Mouse (Mus musculus) activated CD4-positive, CD25-positive, alpha-beta regulatory T cell (primary cell): ENCODE results near the gene Bpifb4. TPM values are rescaled to one million over a fixed set of nuclear protein-coding genes. Genes with fewer than 3 reads are reported as not detected.

Experiments used
- polyA plus RNA-seq, 2 experiments: library from polyadenylated mRNA; unstranded; fragments of 100-300 nt; shearing (Covaris generic); gene quantifications; one replicate each; pipeline ENCODE4 v1.2.1; 2017

Bpifb4 gene
- not detected for polyA plus RNA-seq

DNA sequence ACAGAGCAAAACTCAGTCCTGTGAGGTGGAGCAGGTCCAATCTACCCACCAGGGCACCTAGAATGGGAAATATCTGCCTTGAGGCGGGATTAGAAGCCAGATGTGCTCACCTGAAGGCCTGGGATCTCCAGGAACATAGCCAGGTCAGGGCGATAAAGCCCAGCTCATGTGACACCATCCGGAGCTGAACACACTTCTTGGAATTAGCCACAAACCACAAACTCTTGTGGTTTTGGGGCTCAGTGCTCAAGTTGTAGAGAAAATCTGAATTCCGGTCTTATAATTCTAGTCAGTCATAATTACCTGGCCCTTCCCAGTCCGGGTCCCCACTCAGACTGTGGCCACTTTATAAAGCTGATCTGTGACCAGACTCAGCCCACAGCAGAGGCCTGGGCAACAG, at the start of gene Bpifb4:
Gene Bpifb4 (plus strand): TSS at position 370 of the 400 bp plus-strand sequence.

DNA sequence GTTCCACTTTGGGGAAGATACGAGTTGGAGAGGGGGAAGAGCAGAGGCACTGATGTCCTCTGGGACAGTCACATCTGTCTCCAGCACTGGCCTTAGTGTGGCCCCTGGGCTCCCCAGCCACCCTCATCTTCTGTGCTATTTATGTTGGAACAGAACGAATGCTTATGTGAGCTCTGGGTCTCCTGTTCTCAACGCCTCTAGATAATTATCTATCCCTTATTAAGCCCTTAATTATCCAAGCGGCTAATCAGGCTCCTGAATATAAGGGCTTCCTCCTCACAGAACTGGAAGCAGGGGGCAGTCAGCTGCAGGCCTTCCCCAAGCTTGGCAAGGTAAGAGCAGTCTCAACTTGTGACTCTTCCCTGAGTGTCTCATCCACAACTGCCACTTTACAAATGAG, 37.9 kb upstream of the Bpifb4 start, which contains the start of gene Bpifb6:
Gene Bpifb6 (plus strand): TSS at position 301 of the 400 bp plus-strand sequence.

DNA sequence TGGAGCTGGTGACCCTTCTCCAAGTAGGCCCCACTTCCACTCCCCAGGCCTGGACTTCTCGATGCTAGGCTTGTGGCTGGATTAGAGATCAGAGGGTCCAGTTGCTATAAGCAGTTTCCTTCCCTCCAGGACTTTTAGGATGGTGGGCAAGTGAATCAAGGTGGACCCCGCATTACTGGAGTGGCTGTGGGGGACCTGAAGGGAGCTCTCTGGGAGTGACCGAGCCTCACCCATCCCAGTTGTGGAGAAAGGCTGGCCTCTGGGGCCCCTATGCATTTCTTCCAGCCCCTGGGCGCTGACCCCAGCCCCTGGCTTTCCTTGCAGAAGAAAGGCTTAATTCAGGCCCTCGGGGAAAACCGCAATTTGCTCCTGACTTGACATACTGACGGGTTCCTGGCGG, 20.1 kb upstream of the Bpifb4 start, which contains the start of gene Bpifb3:
Gene Bpifb3 (plus strand): TSS at position 301 of the 400 bp plus-strand sequence.

DNA sequence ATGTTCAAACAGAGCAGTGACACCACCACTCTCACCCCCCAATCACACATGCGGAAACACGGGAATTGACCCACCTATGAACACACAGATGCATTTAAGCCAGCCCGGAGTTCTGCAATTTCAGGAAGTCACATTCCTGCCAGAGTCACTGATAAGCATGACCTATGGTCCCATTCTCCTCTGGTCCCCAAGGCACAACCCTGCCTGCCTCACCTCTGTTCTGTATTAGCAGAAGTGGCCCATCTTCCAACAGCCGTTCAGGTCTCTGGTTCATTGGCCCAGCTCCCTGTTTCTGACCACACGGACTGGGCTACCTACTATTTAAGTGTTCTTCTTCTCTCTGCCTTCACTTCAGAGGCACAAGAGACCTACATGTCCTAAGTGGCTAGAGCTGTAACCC, 36.6 kb downstream of the Bpifb4 start, which contains the start of gene Bpifa6:
Gene Bpifa6 (plus strand): TSS at position 364 of the 400 bp plus-strand sequence.

DNA sequence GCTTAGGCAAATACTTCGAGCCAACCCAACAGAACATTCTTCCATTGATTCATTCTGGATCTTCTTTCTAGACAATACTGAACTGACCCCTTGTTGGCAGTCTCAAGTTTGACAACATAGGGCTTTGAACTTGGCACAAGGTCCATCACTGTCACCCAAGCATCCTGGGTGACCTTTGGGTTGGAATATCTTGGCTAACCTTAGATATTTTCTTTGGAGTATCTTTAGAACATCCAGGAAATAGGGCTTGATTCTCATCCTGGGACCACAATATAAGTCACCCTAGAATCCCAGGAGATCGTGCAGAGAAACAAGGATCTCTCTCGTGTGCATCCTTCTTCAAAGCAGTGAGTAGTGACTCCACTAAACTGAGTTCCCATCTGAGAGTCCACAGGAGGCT, 70.0 kb downstream of the Bpifb4 start, which contains the start of gene Bpifa2:
Gene Bpifa2 (plus strand): TSS at position 301 of the 400 bp plus-strand sequence.

Other genes starting within 250 kb of the Bpifb4 start
- not detected for gene Dnmt3c, start 241.6 kb upstream of the Bpifb4 start, polyA plus RNA-seq
- 100 to 1,000 TPM; 199 to 214 TPM for gene Mapre1, start 196.9 kb upstream of the Bpifb4 start, polyA plus RNA-seq
- gene Efcab8, start 158.3 kb upstream of the Bpifb4 start, polyA plus RNA-seq: under 1 TPM; 0.24 to 0.44 TPM
- gene Sun5, start 67.1 kb upstream of the Bpifb4 start, polyA plus RNA-seq: not detected
- not detected for gene Bpifb2, start 63.2 kb upstream of the Bpifb4 start, polyA plus RNA-seq
- gene Bpifb6, start 37.8 kb upstream of the Bpifb4 start, polyA plus RNA-seq: not detected
- gene Bpifb3, start 20.0 kb upstream of the Bpifb4 start, polyA plus RNA-seq: not detected
- gene Bpifa6, start 36.7 kb downstream of the Bpifb4 start, polyA plus RNA-seq: not detected
- 1 to 10 TPM; 1.5 to 3.0 TPM for gene Bpifa2, start 70.1 kb downstream of the Bpifb4 start, polyA plus RNA-seq
- not detected for gene Bpifa3, start 192.1 kb downstream of the Bpifb4 start, polyA plus RNA-seq
- gene Bpifa1, start 204.7 kb downstream of the Bpifb4 start, polyA plus RNA-seq: not detected
- not detected for gene Bpifa5, start 224.4 kb downstream of the Bpifb4 start, polyA plus RNA-seq